Mouse (Mus musculus): ENCODE measurements around the gene Gm3776. TPM values are rescaled to one million over a fixed set of nuclear protein-coding genes. Genes with fewer than 3 reads are reported as not detected.
"Not testable (repeated sequence)": the region's sequence is repeated elsewhere in the genome, so short reads cannot be mapped to it uniquely, and the experiment has no call there.

The Gm3776 gene
- polyA plus RNA-seq, 1 experiment from 2014 or later: not detected

- not testable (repeated sequence) for H3K36me3 ChIP-seq; H3K4me2 ChIP-seq (replicated peaks); H3K4me3 ChIP-seq (replicated peaks); H3K27ac ChIP-seq; ATAC-seq; H3K9me3 ChIP-seq; H3K4me1 ChIP-seq (replicated peaks); H3K9ac ChIP-seq (replicated peaks); H3K27me3 ChIP-seq
- WGBS: 91% methylated on average over 2 of the region's 3 CpGs
These were observed 26.5 kb upstream of the Gm3776 start, which contains the start of gene Gsta1 for GRCm38 (mm10) chr9:78230461-78230860. Gene Gsta1, plus strand, starts transcription at chr9:78230656.

- not testable (repeated sequence) for H3K9ac ChIP-seq (replicated peaks); H3K4me3 ChIP-seq (replicated peaks); H3K27ac ChIP-seq; H3K9me3 ChIP-seq; H3K27me3 ChIP-seq; H3K4me1 ChIP-seq (replicated peaks); H3K4me2 ChIP-seq (replicated peaks); H3K36me3 ChIP-seq
- no CpG with 5 or more reads among the region's 10 CpGs for WGBS
- peak; percentile 50; the same call in 1 of the 2 replicates for ATAC-seq
These were observed 23.7 kb upstream of the Gm3776 start for GRCm38 (mm10) chr9:78233121-78233695.

- H3K4me3 ChIP-seq (replicated peaks); H3K36me3 ChIP-seq; H3K4me1 ChIP-seq (replicated peaks); ATAC-seq; H3K4me2 ChIP-seq (replicated peaks); H3K9ac ChIP-seq (replicated peaks); H3K9me3 ChIP-seq; H3K27me3 ChIP-seq; H3K27ac ChIP-seq: not testable (repeated sequence)
- WGBS: 90% methylated on average over 4 of the region's 4 CpGs
These were observed 1.1 kb upstream of the Gm3776 start for GRCm38 (mm10) chr9:78255683-78256470.

GRCm38 (mm10) chr9:78259688-78260087 is 2.8 kb downstream of the Gm3776 start:
- H3K36me3 ChIP-seq; H3K9me3 ChIP-seq; H3K9ac ChIP-seq (replicated peaks); H3K4me2 ChIP-seq (replicated peaks); H3K27me3 ChIP-seq; H3K4me3 ChIP-seq (replicated peaks); H3K27ac ChIP-seq; H3K4me1 ChIP-seq (replicated peaks): not testable (repeated sequence)
- ATAC-seq: peak; percentile 53; the same call in 1 of the 2 replicates
- 0% methylated on average over 1 of the region's 6 CpGs for WGBS

- H3K9ac ChIP-seq (replicated peaks); ATAC-seq; H3K27ac ChIP-seq; H3K4me3 ChIP-seq (replicated peaks); H3K4me1 ChIP-seq (replicated peaks); H3K27me3 ChIP-seq; H3K36me3 ChIP-seq; H3K9me3 ChIP-seq; H3K4me2 ChIP-seq (replicated peaks): not testable (repeated sequence)
- 90% methylated on average over 3 of the region's 3 CpGs for WGBS
These were observed 14.0 kb downstream of the Gm3776 start for GRCm38 (mm10) chr9:78270945-78271344.

- not testable (repeated sequence) for ATAC-seq; H3K27me3 ChIP-seq; H3K9ac ChIP-seq (replicated peaks); H3K4me1 ChIP-seq (replicated peaks); H3K27ac ChIP-seq; H3K4me3 ChIP-seq (replicated peaks); H3K9me3 ChIP-seq; H3K4me2 ChIP-seq (replicated peaks); H3K36me3 ChIP-seq
- 88% methylated on average over 4 of the region's 4 CpGs for WGBS
These were observed 25.2 kb downstream of the Gm3776 start for GRCm38 (mm10) chr9:78282002-78282711.

GRCm38 (mm10) chr9:78289063-78289462 is 32.1 kb downstream of the Gm3776 start:
- not testable (repeated sequence) for H3K9ac ChIP-seq (replicated peaks); H3K4me1 ChIP-seq (replicated peaks); H3K4me3 ChIP-seq (replicated peaks); H3K9me3 ChIP-seq; H3K4me2 ChIP-seq (replicated peaks); H3K36me3 ChIP-seq; H3K27me3 ChIP-seq; ATAC-seq; H3K27ac ChIP-seq
- 60% methylated on average over 1 of the region's 1 CpGs for WGBS

- H3K4me2 ChIP-seq (replicated peaks); H3K4me3 ChIP-seq (replicated peaks); H3K36me3 ChIP-seq; H3K4me1 ChIP-seq (replicated peaks); H3K27me3 ChIP-seq; H3K9me3 ChIP-seq; ATAC-seq; H3K9ac ChIP-seq (replicated peaks); H3K27ac ChIP-seq: not testable (repeated sequence)
- WGBS: 97% methylated on average over 3 of the region's 3 CpGs
These were observed 32.8 kb downstream of the Gm3776 start, which contains the start of gene Gm10639 for GRCm38 (mm10) chr9:78289723-78290122. Gene Gm10639, plus strand, starts transcription at chr9:78289923.

GRCm38 (mm10) chr9:78292462-78292861 is 35.5 kb downstream of the Gm3776 start:
- H3K27ac ChIP-seq; H3K4me2 ChIP-seq (replicated peaks); H3K27me3 ChIP-seq; H3K4me3 ChIP-seq (replicated peaks); H3K36me3 ChIP-seq; H3K4me1 ChIP-seq (replicated peaks); H3K9ac ChIP-seq (replicated peaks); ATAC-seq; H3K9me3 ChIP-seq: not testable (repeated sequence)
- 93% methylated on average over 8 of the region's 8 CpGs for WGBS

GRCm38 (mm10) chr9:78293683-78294082 is 36.8 kb downstream of the Gm3776 start:
- H3K9me3 ChIP-seq; H3K27me3 ChIP-seq; H3K4me1 ChIP-seq (replicated peaks); H3K4me2 ChIP-seq (replicated peaks); H3K4me3 ChIP-seq (replicated peaks); H3K36me3 ChIP-seq; ATAC-seq; H3K27ac ChIP-seq; H3K9ac ChIP-seq (replicated peaks): not testable (repeated sequence)
- WGBS: 92% methylated on average over 1 of the region's 1 CpGs

- H3K27me3 ChIP-seq; H3K4me2 ChIP-seq (replicated peaks); H3K27ac ChIP-seq; H3K4me1 ChIP-seq (replicated peaks); H3K9ac ChIP-seq (replicated peaks); H3K4me3 ChIP-seq (replicated peaks); ATAC-seq; H3K9me3 ChIP-seq; H3K36me3 ChIP-seq: not testable (repeated sequence)
- WGBS: 82% methylated on average over 7 of the region's 7 CpGs
These were observed 37.9 kb downstream of the Gm3776 start for GRCm38 (mm10) chr9:78294781-78295180.

GRCm38 (mm10) chr9:78296089-78296488 is 39.2 kb downstream of the Gm3776 start:
- not testable (repeated sequence) for H3K4me3 ChIP-seq (replicated peaks)

More at GRCm38 (mm10) chr9:78296089-78296488, 39.2 kb downstream of the Gm3776 start:
- H3K9me3 ChIP-seq; H3K4me2 ChIP-seq (replicated peaks); H3K27ac ChIP-seq; H3K4me1 ChIP-seq (replicated peaks); H3K36me3 ChIP-seq; H3K9ac ChIP-seq (replicated peaks); H3K27me3 ChIP-seq: not testable (repeated sequence)
- WGBS: 16% methylated on average over 6 of the region's 6 CpGs
- ATAC-seq: peak; percentile 37; the same call in 1 of the 2 replicates

Measured in midbrain, embryonic 13.5 days (tissue).